Mouse (Mus musculus) E14TG2a.4 (cell line): ENCODE results near the gene Ablim1.

Experiments used
- H3K27me3 ChIP-seq: 2 replicates; pipeline ENCODE4 v1.6.1; 2014; ENCODE audit warnings: low read length, control low read depth; ENCODE audit not compliant: insufficient read depth
- H3K36me3 ChIP-seq: 2 replicates; pipeline ENCODE4 v1.6.1; 2014; ENCODE audit warnings: low read length, control low read depth; ENCODE audit not compliant: insufficient read depth
- H3K4me1 ChIP-seq: replicated peaks from 2 replicates; pipeline ENCODE4 v1.6.1; 2014; ENCODE audit warnings: low read depth, low read length, control low read depth
- H3K4me3 ChIP-seq: replicated peaks from 2 replicates; pipeline ENCODE4 v1.5.1; 2014; ENCODE audit warnings: mild to moderate bottlenecking, low read length
- H3K9me3 ChIP-seq: 2 replicates; pipeline ENCODE4 v1.6.1; 2014; ENCODE audit warnings: low read length, control low read depth
- CTCF ChIP-seq: conservative IDR thresholded peaks from 2 replicates; pipeline ENCODE4 v1.5.1; 2014; ENCODE audit warnings: low read length
- NANOG ChIP-seq: IDR thresholded peaks from 2 replicates; pipeline ENCODE4 v1.6.1; 2014; ENCODE audit warnings: borderline replicate concordance, low read length, mixed read lengths
- POU5F1 ChIP-seq: IDR thresholded peaks from 2 replicates; pipeline ENCODE4 v1.6.1; 2014; ENCODE audit warnings: low read length, borderline replicate concordance

Gene Ablim1

DNA sequence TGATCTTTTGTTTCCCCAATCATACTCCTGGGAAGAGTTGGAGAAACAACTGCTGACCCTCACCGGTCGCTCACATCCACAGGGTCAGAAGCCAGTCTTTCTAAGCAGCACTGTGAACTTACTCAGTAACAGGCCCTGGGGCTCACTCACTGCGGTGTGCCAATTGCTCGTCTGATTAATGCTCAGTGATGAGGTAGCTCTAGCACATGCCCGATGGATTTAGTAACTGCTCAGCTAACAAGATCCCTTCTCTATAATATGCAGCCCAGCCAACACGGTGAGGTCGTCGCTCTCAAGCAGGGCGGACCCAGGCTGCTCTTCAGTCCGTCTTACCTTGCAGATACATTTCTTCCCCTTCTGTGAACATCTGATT, 231.6 kb downstream of the Ablim1 start:
- no peak overlapping the region for H3K4me3 ChIP-seq
- H3K9me3 ChIP-seq, result no peaks in the 10 kb centered on the region
- H3K36me3 ChIP-seq, result no peaks in the 10 kb centered on the region
- 0 out of 2 replicates have a peak, but pooled peaks cover 3% of the 10 kb centered on the region for H3K4me1 ChIP-seq
- H3K27me3 ChIP-seq, result no peaks in the 10 kb centered on the region
- no peak for TF ChIP-seq NANOG
- TF ChIP-seq CTCF, result no peak
- no peak for TF ChIP-seq POU5F1

DNA sequence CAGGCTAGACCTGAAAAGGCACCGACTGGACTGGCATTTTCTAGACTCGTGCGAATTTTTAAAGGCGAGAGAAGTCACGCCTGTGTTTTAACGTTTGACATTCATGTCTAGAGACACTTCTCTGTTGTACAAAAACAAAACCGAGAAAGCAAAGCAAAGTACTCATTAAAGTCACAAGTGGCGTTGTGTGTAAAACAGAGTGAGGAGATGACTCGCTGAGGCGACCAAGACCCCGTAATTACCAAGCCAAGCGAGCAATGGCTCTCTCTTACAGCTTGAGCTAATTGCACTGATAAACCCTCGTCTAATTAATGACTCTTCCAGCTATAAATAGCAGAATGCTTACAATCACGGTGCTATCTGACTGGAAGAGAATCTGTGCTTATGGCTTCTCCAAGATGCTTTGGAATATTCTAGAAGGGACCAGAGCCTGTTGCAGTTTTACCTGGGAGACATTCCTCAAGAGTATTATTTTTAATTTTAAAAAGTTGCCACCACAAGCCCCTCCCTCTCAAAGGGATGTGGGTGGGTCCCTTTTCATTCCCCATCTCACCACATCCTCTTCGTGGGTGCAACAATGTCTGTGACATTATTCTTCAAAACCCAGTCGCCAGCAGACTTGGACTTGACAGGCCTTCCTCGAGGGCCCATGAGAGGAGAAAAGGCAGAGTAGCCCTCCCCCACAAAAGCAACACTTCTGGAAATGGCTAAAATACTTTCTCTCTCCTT, 232.1 kb downstream of the Ablim1 start:
- Histone ChIP-seq H3K36me3 (no peaks in the 10 kb centered on the region), H3K27me3 (no peaks in the 10 kb centered on the region), H3K4me1 (0 out of 2 replicates have a peak, but pooled peaks cover 3% of the 10 kb centered on the region), H3K4me3 (no peak overlapping the region), H3K9me3 (no peaks in the 10 kb centered on the region)
- no peak for TF ChIP-seq CTCF
- TF ChIP-seq NANOG, result no peak
- no peak for TF ChIP-seq POU5F1

DNA sequence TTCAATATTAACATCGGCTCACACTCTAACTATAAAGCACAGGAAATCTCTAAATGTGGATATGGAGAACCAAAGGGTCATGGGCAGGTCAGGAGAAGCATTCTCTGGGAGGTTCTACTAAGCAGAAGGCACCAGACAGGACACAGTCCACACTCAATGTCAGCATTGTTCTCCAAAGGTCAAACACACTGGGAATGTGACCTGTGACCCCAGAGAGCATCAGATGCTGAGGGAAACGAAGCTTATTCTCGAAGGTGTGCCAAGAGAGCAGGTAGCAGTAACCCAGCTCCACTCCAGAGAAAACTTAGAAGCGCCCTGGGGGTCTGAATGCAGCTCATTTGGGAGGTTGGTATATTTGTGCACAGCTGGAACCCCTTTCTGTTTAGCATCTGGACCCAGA, 233.2 kb downstream of the Ablim1 start:
- Histone ChIP-seq H3K36me3 (no peaks in the 10 kb centered on the region), H3K4me3 (no peak overlapping the region), H3K4me1 (0 out of 2 replicates have a peak, but pooled peaks cover 3% of the 10 kb centered on the region), H3K9me3 (no peaks in the 10 kb centered on the region), H3K27me3 (no peaks in the 10 kb centered on the region)
- TF ChIP-seq CTCF, result no peak
- no peak for TF ChIP-seq NANOG
- TF ChIP-seq POU5F1, result no peak

DNA sequence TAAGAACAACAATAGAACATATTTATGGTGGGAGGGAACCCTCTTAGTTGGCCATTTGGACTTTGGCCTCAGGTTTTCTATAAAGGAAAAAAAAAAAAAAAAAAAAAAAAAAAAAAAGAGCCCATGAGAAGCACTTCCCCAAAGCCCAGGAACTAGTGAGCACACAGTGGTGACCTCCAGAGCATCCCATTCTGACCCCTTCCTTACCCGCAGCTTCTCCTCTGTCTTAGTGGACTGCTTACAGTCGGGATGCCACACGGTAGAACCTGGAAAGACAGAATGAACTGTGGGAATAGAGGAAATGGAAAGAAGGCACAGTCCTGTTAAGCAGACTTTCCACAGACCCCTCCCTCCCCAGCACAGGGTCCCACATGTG, 235.1 kb downstream of the Ablim1 start:
- TF ChIP-seq POU5F1 (no peak), CTCF (no peak), NANOG (no peak)
- H3K4me1 ChIP-seq, result 0 out of 2 replicates have a peak, but pooled peaks cover 3% of the 10 kb centered on the region

DNA sequence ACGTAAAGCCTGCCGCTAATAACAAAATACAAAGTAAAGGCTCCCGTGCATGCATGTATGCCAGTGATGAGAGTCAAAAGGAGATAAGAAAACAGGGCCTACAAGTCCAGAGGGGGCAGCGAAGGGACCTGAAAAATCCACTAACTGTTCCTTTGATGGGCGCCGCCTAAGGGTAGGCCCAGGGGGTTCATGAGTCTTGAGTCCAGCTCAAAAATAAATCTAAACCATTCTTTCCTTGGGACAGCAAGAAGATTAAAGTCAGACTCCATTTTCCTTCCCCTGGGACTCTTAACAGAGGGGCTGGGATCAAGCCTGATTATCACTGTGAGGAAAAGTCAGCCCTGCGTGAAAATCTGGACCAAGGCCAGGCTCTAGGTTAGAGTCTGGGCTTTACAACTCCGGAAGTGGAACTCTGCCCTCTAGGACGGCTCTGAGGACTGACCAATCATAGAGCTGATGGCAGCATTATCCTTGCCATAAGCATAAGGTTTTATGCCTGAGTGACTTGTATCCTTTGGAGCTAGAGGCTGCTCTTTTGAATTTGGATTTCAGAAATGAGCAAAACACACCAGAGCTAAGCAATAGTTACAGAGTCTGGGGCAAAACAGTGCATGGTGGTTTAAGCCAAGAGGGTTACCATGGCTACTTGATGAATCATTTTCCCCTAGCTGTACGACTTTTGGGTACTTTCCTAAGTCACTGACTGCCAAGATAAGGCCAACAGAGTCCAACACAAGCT, 235.7 kb downstream of the Ablim1 start:
- Histone ChIP-seq H3K27me3 (no peaks in the 10 kb centered on the region; the same call in 1 of the 2 replicates), H3K4me1 (0 out of 2 replicates have a peak, but pooled peaks cover 3% of the 10 kb centered on the region)
- TF ChIP-seq CTCF (no peak), POU5F1 (no peak), NANOG (no peak)

More for the DNA sequence above, 235.1 kb downstream of the Ablim1 start:
- H3K9me3 ChIP-seq, result no peaks in the 10 kb centered on the region
- H3K36me3 ChIP-seq, result no peaks in the 10 kb centered on the region
- no peak overlapping the region for H3K4me3 ChIP-seq
- H3K27me3 ChIP-seq, result no peaks in the 10 kb centered on the region; the same call in 1 of the 2 replicates

DNA sequence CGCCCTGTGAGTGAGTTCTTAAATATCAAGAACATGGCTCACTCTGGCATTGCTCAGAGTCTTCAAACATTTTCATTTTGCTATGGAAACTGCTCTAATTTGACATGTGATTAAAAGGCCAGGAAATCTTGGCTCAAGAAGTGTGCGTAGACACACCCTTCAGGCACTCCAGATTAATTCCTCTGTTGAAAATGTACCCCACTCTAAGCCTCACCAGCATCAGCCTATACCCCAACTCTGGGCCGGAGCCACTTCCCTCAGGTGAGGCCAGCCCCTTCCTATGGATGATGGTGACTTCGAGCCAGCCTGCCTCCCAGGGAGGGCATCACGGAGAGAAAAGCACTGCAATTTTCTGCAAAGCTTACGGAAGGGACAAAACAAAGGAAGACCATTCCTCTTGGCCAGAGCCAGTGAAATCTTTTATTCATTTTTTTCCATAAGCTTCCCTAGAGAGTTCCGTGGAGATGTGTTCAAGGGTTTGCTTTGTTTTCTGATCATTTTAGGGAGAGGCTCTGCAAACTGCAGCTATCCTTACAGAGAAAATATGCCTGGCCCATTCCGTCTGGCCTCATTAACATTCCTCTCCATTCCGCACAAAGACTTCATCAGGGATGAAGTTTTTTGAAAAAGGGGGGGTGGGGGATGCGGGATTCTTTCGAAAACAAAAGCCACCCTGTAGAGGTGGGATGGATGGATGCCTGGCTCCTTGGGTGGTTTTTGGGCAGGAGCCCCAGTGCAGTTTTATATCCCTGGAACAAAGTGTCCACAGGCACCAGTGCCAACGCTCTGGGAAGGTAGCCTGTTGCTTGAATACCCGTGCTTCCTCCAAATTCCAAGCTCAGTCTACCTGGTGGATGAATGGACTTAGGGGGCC, 236.7 kb downstream of the Ablim1 start:
- no peak overlapping the region for H3K4me3 ChIP-seq
- no peak for TF ChIP-seq POU5F1
- TF ChIP-seq NANOG, result no peak
- H3K4me1 ChIP-seq, result peaks cover 9% of the 10 kb centered on the region
- no peaks in the 10 kb centered on the region for H3K36me3 ChIP-seq
- no peaks in the 10 kb centered on the region for H3K9me3 ChIP-seq
- no peaks in the 10 kb centered on the region; the same call in 1 of the 2 replicates for H3K27me3 ChIP-seq

More for the DNA sequence above, 235.7 kb downstream of the Ablim1 start:
- Histone ChIP-seq H3K4me3 (no peak overlapping the region), H3K9me3 (no peaks in the 10 kb centered on the region), H3K36me3 (no peaks in the 10 kb centered on the region)

DNA sequence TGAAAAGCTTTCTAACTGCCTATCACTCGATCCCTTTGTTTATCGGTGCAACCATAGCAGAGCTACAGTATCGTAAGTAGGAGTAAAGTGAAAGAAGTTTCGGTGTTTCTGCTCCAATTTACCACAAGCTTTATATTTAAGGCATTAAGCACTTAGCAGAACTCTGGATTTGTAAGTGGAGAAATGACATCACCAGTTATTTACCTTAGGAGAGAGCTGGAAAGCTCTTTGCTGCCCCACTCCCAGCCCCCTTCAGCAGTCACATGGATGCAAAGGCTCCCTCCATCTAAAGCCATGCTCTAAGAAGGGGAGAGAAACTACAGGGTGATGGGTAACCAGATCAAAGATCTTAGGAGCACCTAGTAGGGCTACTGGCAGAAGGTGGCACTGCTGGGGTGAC, 241.3 kb downstream of the Ablim1 start:
- Histone ChIP-seq H3K9me3 (no peaks in the 10 kb centered on the region), H3K27me3 (no peaks in the 10 kb centered on the region; the same call in 1 of the 2 replicates), H3K36me3 (no peaks in the 10 kb centered on the region), H3K4me1 (peaks cover 15% of the 10 kb centered on the region), H3K4me3 (no peak overlapping the region)
- TF ChIP-seq POU5F1 (no peak), CTCF (no peak), NANOG (no peak)

DNA sequence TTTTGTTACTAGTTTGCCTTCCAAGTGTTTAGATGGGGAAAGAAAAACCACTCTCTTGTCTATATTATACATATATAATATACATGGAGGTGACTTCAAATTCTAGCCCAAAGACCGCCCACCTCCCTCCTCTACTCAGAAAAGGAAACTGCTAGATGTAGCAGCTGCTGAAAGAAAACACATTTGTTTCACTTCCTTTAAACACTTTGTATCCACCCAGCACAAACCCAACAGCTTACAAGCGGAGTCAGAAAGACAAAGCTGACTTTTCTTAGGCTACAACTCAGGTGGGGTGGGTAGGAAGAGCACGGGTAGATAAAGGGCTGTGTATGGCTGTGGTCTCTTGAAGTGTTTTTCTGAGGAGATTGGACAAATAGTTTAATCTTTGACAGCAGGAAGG, 242.0 kb downstream of the Ablim1 start:
- Histone ChIP-seq H3K9me3 (no peaks in the 10 kb centered on the region), H3K27me3 (no peaks in the 10 kb centered on the region; the same call in 1 of the 2 replicates), H3K36me3 (no peaks in the 10 kb centered on the region), H3K4me1 (peaks cover 12% of the 10 kb centered on the region), H3K4me3 (no peak overlapping the region)
- TF ChIP-seq NANOG (no peak), CTCF (no peak), POU5F1 (no peak)
